8 mouse cellular contexts compared by ENCODE assay signal in the genomic region with DNA sequence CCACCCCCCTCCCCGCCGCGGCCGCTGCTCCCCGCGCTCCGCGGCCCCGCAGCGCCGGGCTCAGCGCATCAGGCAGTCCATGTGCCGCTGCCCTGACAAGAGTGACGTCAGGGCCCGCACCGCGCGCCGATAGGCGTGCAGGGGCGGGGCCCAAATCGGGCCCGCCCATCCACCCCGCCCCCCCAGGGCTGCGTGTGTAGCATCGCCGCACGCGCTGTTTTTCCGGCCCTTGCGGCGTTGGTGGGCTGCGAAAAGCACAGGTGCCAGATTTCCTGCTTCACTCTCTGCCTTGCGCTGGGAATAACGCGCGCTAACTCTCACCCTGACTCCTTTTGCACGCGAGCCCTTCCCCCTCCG. TPM values are rescaled to one million over a fixed set of nuclear protein-coding genes. Genes with fewer than 3 reads are reported as not detected.
DNase-seq lines count a peak whose midpoint lies in the region; ATAC-seq and TF ChIP-seq lines count a peak whose summit lies in the region.

A gene (minus strand): TSS at position 79 of the 357 bp plus-strand sequence.

- H3K27ac ChIP-seq in hindbrain, postnatal 0 days, result 0 out of 2 replicates have a peak within 1 kb of the TSS, but pooled peaks have one; percentile 3

- WGBS in hindbrain, postnatal 0 days, result under 1% methylated on average over 38 of the region's 40 CpGs

- peak within 1 kb of the TSS; percentile 49 for H3K9ac ChIP-seq in hindbrain, postnatal 0 days (replicated peaks; ENCODE audit: low read length)

- DNase-seq in ZHBTc4 (ENCODE audit: low read depth, low spot score), result peak; percentile 96
- peak; percentile 89 to 93 for DNase-seq in gastrocnemius, adult 8-10 months (ENCODE audit: low spot score in 2 of 2)
- peak; percentile 98 for DNase-seq in hindbrain, postnatal 0 days (ENCODE audit: low spot score)
- peak; percentile 90 to 96 for DNase-seq in left cerebral cortex, adult 18-20 months (ENCODE audit: low spot score in 2 of 2)
- peak; percentile 89 to 93 for DNase-seq in lung, postnatal 4 days
- DNase-seq in retina, postnatal 1 day, result peak; percentile 97
- peak; percentile 93 for DNase-seq in thymus, postnatal 4 days

- peak within 1 kb of the TSS; percentile 81 for H3K4me2 ChIP-seq in hindbrain, postnatal 0 days (ENCODE audit: low read depth, low read length)

- peak within 1 kb of the TSS; percentile 49 for H3K4me3 ChIP-seq in hindbrain, postnatal 0 days (ENCODE audit: low read length)

- no peaks in the 10 kb centered on the region for H3K27me3 ChIP-seq in hindbrain, postnatal 0 days (ENCODE audit: insufficient read depth, low read length)

- no peaks in the 10 kb centered on the region for H3K9me3 ChIP-seq in hindbrain, postnatal 0 days (ENCODE audit: low read length)

- TF ChIP-seq CTCF in hindbrain, postnatal 0 days (IDR thresholded peaks at IDR 0.05; ENCODE audit: low read depth), result 0 out of 2 replicates have a peak, but pooled peaks have one; percentile 14

- peaks cover 8% of the 10 kb centered on the region; the same call in 1 of the 2 replicates for H3K4me1 ChIP-seq in hindbrain, postnatal 0 days (ENCODE audit: insufficient read depth, low read length)

- ATAC-seq in common myeloid progenitor, adult 5-6 weeks (replicated peaks; ENCODE audit: low read depth, poor library complexity, severe bottlenecking), result peak; percentile 70
- peak; percentile 98 for ATAC-seq in hindbrain, postnatal 0 days

- H3K36me3 ChIP-seq in hindbrain, postnatal 0 days (ENCODE audit: insufficient read depth, low read length), result no peaks in the 10 kb centered on the region

RNA-seq across cellular contexts. Expression of the gene that starts here (rescaled TPM):
- total RNA-seq in common myeloid progenitor, adult 5-6 weeks (2017), result 9.2 and 15.9 TPM in 2 replicates
- 10 to 100 TPM in 2 of 4 experiments, 1 to 10 TPM in 2; 8.4 to 14.1 (median 10.2) TPM for total RNA-seq in gastrocnemius, adult 8-10 months (2022)
- total RNA-seq in hindbrain, postnatal 0 days (2014; rRNA removed), result 4.6 and 10.4 TPM in 2 replicates
- polyA plus RNA-seq in hindbrain, postnatal 0 days (2015; fragmentation: Nextera tagmentation; extraction: Ambion mirVana), result 9.6 and 10.2 TPM in 2 replicates
- total RNA-seq in left cerebral cortex, adult 18-20 months (2021), result 100 to 1,000 TPM; 124 to 142 TPM

Comparison
In these comparisons a context has a peak if more than half of its experiments do, and no peak if none do; other contexts are left out.
1. Peak in every context shown above with its lines: DNase-seq, ATAC-seq, H3K4me3 ChIP-seq and H3K27ac ChIP-seq.